Mouse (Mus musculus) ES-E14 (cell line): ENCODE results near the gene Epop.

Experiments used
- HCFC1 ChIP-seq: IDR thresholded peaks from 2 replicates; pipeline ENCODE4 v1.6.1; 2012; ENCODE audit warnings: low read length, inconsistent platforms, borderline replicate concordance; ENCODE audit not compliant: insufficient read depth
- MAFK ChIP-seq: IDR thresholded peaks from 2 replicates; pipeline ENCODE4 v1.6.1; 2014; ENCODE audit warnings: mild to moderate bottlenecking, low read depth, low read length, inconsistent platforms; ENCODE audit not compliant: insufficient read depth
- ZC3H11A ChIP-seq: IDR thresholded peaks from 2 replicates; pipeline ENCODE4 v1.6.1; 2012; ENCODE audit warnings: low read depth, mild to moderate bottlenecking, inconsistent platforms, low read length, borderline replicate concordance
- ZNF384 ChIP-seq: IDR thresholded peaks from 2 replicates; pipeline ENCODE4 v1.6.1; 2012; ENCODE audit warnings: low read depth, low read length, inconsistent platforms

DNA sequence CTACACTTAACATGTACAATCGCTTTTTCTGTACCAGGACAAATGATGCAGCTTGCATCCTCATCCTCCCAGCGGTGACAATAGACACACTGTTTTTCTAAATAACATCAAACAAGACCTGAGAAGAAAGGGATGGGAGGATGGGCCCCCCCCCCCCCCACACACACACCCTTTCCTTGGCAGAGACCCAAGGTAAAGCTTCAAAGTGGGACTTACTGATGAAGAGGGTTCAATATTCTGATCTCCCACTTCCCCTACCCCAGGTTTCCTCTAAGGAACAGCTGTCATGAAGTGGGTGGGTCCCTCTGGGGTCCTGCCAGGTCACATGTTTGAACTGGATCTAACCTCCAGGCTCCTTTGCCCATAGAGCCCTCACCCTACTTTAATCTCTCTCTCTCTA lies 1.5 kb upstream of the Epop start:
- TF ChIP-seq HCFC1 (no peak), ZC3H11A (no peak), MAFK (no peak), ZNF384 (no peak)
